10 mouse cellular contexts compared by ENCODE assay signal in genomic region chr3:146180986-146181385, GRCm38 (mm10). TPM values are rescaled to one million over a fixed set of nuclear protein-coding genes. Genes with fewer than 3 reads are reported as not detected.
A peak's percentile ranks its signal among the peaks of the same experiment; 100 is the strongest.
DNase-seq lines count a peak whose midpoint lies in the region; ATAC-seq and TF ChIP-seq lines count a peak whose summit lies in the region.
"Had no signal": no experiment of that assay in that cellular context is flagged by ENCODE, and none has a peak within 500 bp of the region (broad histone marks: within the 10 kb centered on the region; RNA-seq: fewer than 3 reads in every experiment).

No protein-coding gene starts in this region.

- no peaks in the 10 kb centered on the region for H3K9me3 ChIP-seq in MEL (replicated peaks; ENCODE audit: insufficient read depth, low read length)
- no peaks in the 10 kb centered on the region for H3K9me3 ChIP-seq in limb, embryonic 11.5 days (ENCODE audit: control insufficient read depth, low read length)
- H3K9me3 ChIP-seq: limb, embryonic 12.5 days; stomach, embryonic 15.5 days had no signal

- no peak for TF ChIP-seq POLR2A in MEL (IDR thresholded peaks at IDR 0.05; ENCODE audit: control insufficient read depth in 1 of 2, insufficient read depth in 1 of 2, low read depth in 1 of 2, low read length in 2 of 2, poor library complexity in 1 of 2)

- no peaks in the 10 kb centered on the region for H3K4me1 ChIP-seq in MEL (ENCODE audit: control insufficient read depth in 1 of 2, insufficient read depth in 2 of 2, low read length in 2 of 2)
- no peaks in the 10 kb centered on the region for H3K4me1 ChIP-seq in limb, embryonic 11.5 days (ENCODE audit: control insufficient read depth, insufficient read depth, low read length)
- H3K4me1 ChIP-seq: limb, embryonic 12.5 days had no signal

- no peak for ATAC-seq in limb, embryonic 11.5 days (ENCODE audit: insufficient number of reproducible peaks, low FRiP score, low TSS enrichment, low read depth)
- ATAC-seq in monocyte, adult 5-6 weeks (replicated peaks; ENCODE audit: insufficient number of reproducible peaks, low FRiP score, low TSS enrichment, poor library complexity, severe bottlenecking) = no peak

- H3K4me3 ChIP-seq in MEL (ENCODE audit: control insufficient read depth in 1 of 2, insufficient read depth in 1 of 2, low read depth in 2 of 2, low read length in 2 of 2) = no peak overlapping the region
- H3K4me3 ChIP-seq in limb, embryonic 11.5 days (ENCODE audit: low read depth, low read length) = no peak overlapping the region
- H3K4me3 ChIP-seq: limb, embryonic 12.5 days; stomach, embryonic 15.5 days had no signal

- no peaks in the 10 kb centered on the region for H3K27me3 ChIP-seq in MEL (ENCODE audit: control insufficient read depth in 1 of 2, insufficient read depth in 2 of 2, low read length in 2 of 2)
- H3K27me3 ChIP-seq in limb, embryonic 11.5 days (ENCODE audit: control insufficient read depth, insufficient read depth, low read length) = no peaks in the 10 kb centered on the region
- H3K27me3 ChIP-seq: stomach, embryonic 15.5 days had no signal

- peak; percentile 48 to 73 for DNase-seq in heart, postnatal 14 days
- DNase-seq in heart, postnatal 25 days (ENCODE audit: low spot score) = no peak
- peak; percentile 65 for DNase-seq in 416B (ENCODE audit: low read depth)
- peak; percentile 69 for DNase-seq in MEL (ENCODE audit: low read depth, low spot score)
- peak; percentile 72 for DNase-seq in embryo, embryonic 11 days
- DNase-seq in limb, embryonic 11.5 days (ENCODE audit: low spot score) = peak; percentile 76
- DNase-seq in retina, postnatal 1 day = peak; percentile 68

- intact Hi-C loops in heart, postnatal 14 days (cut with DNase I) = loop anchor here (10.0 kb wide), 1 partner anchor 734 kb away; no protein-coding TSS in a partner anchor
- intact Hi-C loops in heart, postnatal 25 days (cut with DNase I) = loop anchor here (10.0 kb wide), 1 partner anchor 734 kb away; no protein-coding TSS in a partner anchor

- TF ChIP-seq EP300 in MEL (IDR thresholded peaks at IDR 0.05; ENCODE audit: low read depth in 1 of 2, low read length in 2 of 2) = no peak

- peak; percentile 53 for TF ChIP-seq RAD21 in MEL (IDR thresholded peaks at IDR 0.05; ENCODE audit: low read depth, low read length)

- WGBS in limb, embryonic 11.5 days = 41% methylated on average over 3 of the region's 3 CpGs

- H3K27ac ChIP-seq in MEL (ENCODE audit: control insufficient read depth, low read depth, low read length) = no peak overlapping the region
- no peak overlapping the region for H3K27ac ChIP-seq in limb, embryonic 11.5 days (replicated peaks; ENCODE audit: low read depth, low read length)
- H3K27ac ChIP-seq: limb, embryonic 12.5 days; stomach, embryonic 15.5 days had no signal

- peak; percentile 63 to 81 (median 70) for TF ChIP-seq CTCF in MEL (IDR thresholded peaks at IDR 0.05 in 2 of 3, conservative IDR thresholded peaks at IDR 0.05 in 1 of 3; ENCODE audit: control insufficient read depth in 1 of 3, insufficient read depth in 1 of 3, low read depth in 2 of 3, low read length in 3 of 3, poor library complexity in 1 of 3, severe bottlenecking in 1 of 3)

- H3K4me2 ChIP-seq in limb, embryonic 11.5 days (ENCODE audit: low read depth, severe bottlenecking) = no peak overlapping the region
- H3K4me2 ChIP-seq: limb, embryonic 12.5 days; stomach, embryonic 15.5 days had no signal

- no peak overlapping the region for H3K9ac ChIP-seq in MEL (ENCODE audit: control insufficient read depth, low read depth, low read length, poor library complexity, severe bottlenecking)
- no peak overlapping the region for H3K9ac ChIP-seq in limb, embryonic 11.5 days (ENCODE audit: low read length)
- H3K9ac ChIP-seq: limb, embryonic 12.5 days; stomach, embryonic 15.5 days had no signal

- H3K79me2 ChIP-seq in MEL (ENCODE audit: control insufficient read depth, insufficient read depth, low read length, poor library complexity) = no peaks in the 10 kb centered on the region

- no peaks in the 10 kb centered on the region for H3K36me3 ChIP-seq in MEL (ENCODE audit: control insufficient read depth in 1 of 2, insufficient read depth in 2 of 2, low read length in 2 of 2)
- no peaks in the 10 kb centered on the region for H3K36me3 ChIP-seq in limb, embryonic 11.5 days (ENCODE audit: control insufficient read depth, insufficient read depth, low read length)
- H3K36me3 ChIP-seq: limb, embryonic 12.5 days; stomach, embryonic 15.5 days had no signal

TF ChIP-seq in MEL, 35 proteins besides CTCF, POLR2A, EP300 and RAD21:
- no peak for TF ChIP-seq RCOR1 (IDR thresholded peaks at IDR 0.05; ENCODE audit: low read depth, low read length)
- TF ChIP-seq MYB (IDR thresholded peaks at IDR 0.05; ENCODE audit: low read depth, low read length) = no peak
- peak; percentile 59 for TF ChIP-seq SMC3 (IDR thresholded peaks at IDR 0.05; ENCODE audit: low read depth, low read length)
- TF ChIP-seq POLR2AphosphoS5 (IDR thresholded peaks at IDR 0.05; ENCODE audit: borderline replicate concordance, low read depth, low read length) = no peak

RNA-seq across cellular contexts. Expression of gene Mcoln2, which starts 31.4 kb away (rescaled TPM):
- under 1 TPM; 0.12 to 0.29 TPM for total RNA-seq in heart, postnatal 14 days (2021)
- total RNA-seq in heart, postnatal 25 days (2021) = under 1 TPM in 1 of 2 experiments, not detected in 1; 0.42 TPM
- 0.42 and 0.65 TPM in 2 replicates for total RNA-seq in MEL (2012; rRNA removed)
- polyA plus RNA-seq in MEL (2012; ENCODE audit: insufficient read depth in 1 of 2, insufficient read length in 2 of 2, low read depth in 1 of 2, low replicate concordance in 2 of 2, missing spikeins in 1 of 2) = under 1 TPM in 1 of 2 experiments, not detected in 1; 0.10 TPM
- polyA plus RNA-seq in limb, embryonic 11.5 days (2014; fragmentation: Nextera tagmentation; extraction: Ambion mirVana) = 0.63 and 1.1 TPM in 2 replicates
- total RNA-seq in monocyte, adult 5-6 weeks (2017) = 13.6 to 28.6 TPM (median 14.5 TPM) in 3 replicates

RNA-seq across cellular contexts. Expression of gene Lpar3, which starts 39.8 kb away (rescaled TPM):
- 1 to 10 TPM; 1.0 to 1.1 TPM for total RNA-seq in heart, postnatal 14 days (2021)
- total RNA-seq in heart, postnatal 25 days (2021) = under 1 TPM; 0.36 to 0.65 TPM
- not detected in 2 replicates for total RNA-seq in MEL (2012; rRNA removed)
- not detected for polyA plus RNA-seq in MEL (2012; ENCODE audit: insufficient read depth in 1 of 2, insufficient read length in 2 of 2, low read depth in 1 of 2, low replicate concordance in 2 of 2, missing spikeins in 1 of 2)
- polyA plus RNA-seq in limb, embryonic 11.5 days (2014; fragmentation: Nextera tagmentation; extraction: Ambion mirVana) = 0.38 and 0.51 TPM in 2 replicates
- total RNA-seq in monocyte, adult 5-6 weeks (2017) = not detected in 3 replicates
